Comparison of ENCODE assay signal across 1 mouse cellular context in the genomic region with DNA sequence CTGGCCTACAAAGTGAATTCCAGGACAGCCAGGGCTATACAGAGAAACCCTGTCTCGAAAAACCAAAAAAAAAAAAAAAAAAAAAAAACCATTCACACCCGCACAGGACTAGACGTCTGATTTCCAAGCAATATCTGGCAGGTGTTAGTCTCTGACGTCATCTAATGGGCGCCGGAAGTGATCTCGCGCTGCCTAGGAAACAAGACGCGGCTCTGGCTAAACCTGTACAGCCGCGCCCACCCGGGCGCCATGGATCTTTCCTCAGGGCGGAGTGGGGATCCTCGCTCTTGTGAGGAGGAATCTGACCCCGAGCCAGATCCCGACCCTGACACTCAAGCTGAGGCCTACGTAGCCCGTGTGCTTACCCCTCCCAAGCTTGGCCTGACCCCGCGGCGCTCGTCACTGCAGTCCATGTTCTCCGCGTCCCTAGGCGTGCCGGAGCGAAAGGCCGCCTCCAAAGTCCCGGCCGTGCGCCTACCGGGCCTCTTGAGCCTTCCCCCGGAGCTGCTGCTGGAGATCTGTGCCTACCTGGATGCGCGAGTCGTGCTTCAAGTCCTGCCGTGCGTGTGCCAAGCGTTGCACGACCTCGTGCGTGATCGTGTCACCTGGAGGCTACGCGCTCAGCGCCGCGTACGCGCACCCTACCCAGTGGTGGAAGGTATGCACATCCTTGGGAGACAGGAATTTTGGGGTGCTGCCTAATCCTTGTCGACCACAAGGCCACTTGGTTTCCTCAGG.
A peak's percentile ranks its signal among the peaks of the same experiment; 100 is the strongest.
TF ChIP-seq lines count a peak whose summit lies in the region.

Fbxw9 (plus strand) TSS at position 177 of the 738 bp plus-strand sequence.

TF ChIP-seq in CH12.LX, 34 proteins besides CTCF, POLR2A, EP300 and RAD21 (continued from another document):
- no peak for TF ChIP-seq MAX (IDR thresholded peaks at IDR 0.05; ENCODE audit: low read length)
- TF ChIP-seq PAX5 (IDR thresholded peaks at IDR 0.05; ENCODE audit: low read length) = no peak
- TF ChIP-seq ZKSCAN1 (IDR thresholded peaks at IDR 0.05; ENCODE audit: borderline replicate concordance, low read depth, low read length) = no peak
- peak; percentile 95 for TF ChIP-seq MXI1 (IDR thresholded peaks at IDR 0.05; ENCODE audit: low read depth, low read length)
- TF ChIP-seq BHLHE40 (IDR thresholded peaks at IDR 0.05; ENCODE audit: low read depth, low read length) = peak; percentile 24; the same call in 1 of the 2 replicates
- TF ChIP-seq UBTF (IDR thresholded peaks at IDR 0.05; ENCODE audit: low read depth, low read length) = no peak
- 0 out of 2 replicates have a peak, but pooled peaks have one; percentile 29 for TF ChIP-seq JUND (conservative IDR thresholded peaks at IDR 0.05; ENCODE audit: low read depth, low read length)
- no peak for TF ChIP-seq RCOR1 (conservative IDR thresholded peaks at IDR 0.05; ENCODE audit: low read depth, low read length)
- peak; percentile 40; the same call in 1 of the 2 replicates for TF ChIP-seq IRF4 (IDR thresholded peaks at IDR 0.05; ENCODE audit: low read depth, low read length)
- 0 out of 2 replicates have a peak, but pooled peaks have one; percentile 40 for TF ChIP-seq KAT2A (IDR thresholded peaks at IDR 0.05; ENCODE audit: insufficient replicate concordance, low read length)
- no peak for TF ChIP-seq USF1 (IDR thresholded peaks at IDR 0.05; ENCODE audit: low read depth, low read length)
- peak; percentile 85 for TF ChIP-seq ZNF384 (IDR thresholded peaks at IDR 0.05; ENCODE audit: low read depth, low read length)
- no peak for TF ChIP-seq MAZ (IDR thresholded peaks at IDR 0.05; ENCODE audit: low read depth, low read length)
- no peak for TF ChIP-seq CHD1 (IDR thresholded peaks at IDR 0.05; ENCODE audit: low read depth, low read length)
- no peak for TF ChIP-seq E2F4 (IDR thresholded peaks at IDR 0.05; ENCODE audit: insufficient replicate concordance, low read depth, low read length)
- TF ChIP-seq CHD2 (IDR thresholded peaks at IDR 0.05; ENCODE audit: low read length) = no peak; the same call in 1 of the 2 replicates
- no peak for TF ChIP-seq TBP (conservative IDR thresholded peaks at IDR 0.05; ENCODE audit: low read depth, low read length)
- no peak for TF ChIP-seq NELFE (IDR thresholded peaks at IDR 0.05; ENCODE audit: low read depth, low read length)
- no peak for TF ChIP-seq SMC3 (IDR thresholded peaks at IDR 0.05; ENCODE audit: low read depth, low read length)
- TF ChIP-seq ELF1 (IDR thresholded peaks at IDR 0.05; ENCODE audit: low read depth, low read length) = peak; percentile 84
- TF ChIP-seq ZC3H11A (IDR thresholded peaks at IDR 0.05; ENCODE audit: low read depth, low read length) = no peak
- TF ChIP-seq TCF12 (IDR thresholded peaks at IDR 0.05; ENCODE audit: low read depth, low read length) = 0 out of 2 replicates have a peak, but pooled peaks have one; percentile 17
- TF ChIP-seq MEF2A (IDR thresholded peaks at IDR 0.05; ENCODE audit: borderline replicate concordance, low read depth, low read length) = no peak
- no peak for TF ChIP-seq ETS1 (conservative IDR thresholded peaks at IDR 0.05; ENCODE audit: low read depth, low read length)
- no peak for TF ChIP-seq MAFK (IDR thresholded peaks at IDR 0.05; ENCODE audit: insufficient replicate concordance, low read length)
- no peak for TF ChIP-seq NRF1 (IDR thresholded peaks at IDR 0.05; ENCODE audit: low read depth, low read length)
- TF ChIP-seq MYC (IDR thresholded peaks at IDR 0.05; ENCODE audit: low read depth, low read length) = no peak
